Mouse (Mus musculus) hindbrain, embryonic 11.5 days (tissue): ENCODE measurements at regions not wholly inside any gene's neighbourhood (a gene's known extent, or its start where the extent isn't known, plus 50 kb on each side); places are given as distances from the start of the nearest gene placed in this dataset.

Source experiments
- ATAC-seq: fragments of 200-750 bp; cut with Nextera tagmentation; 2 replicates; pipeline ENCODE4 v1.8.0; 2017; ENCODE audit warnings: mild to moderate bottlenecking, moderate TSS enrichment, moderate library complexity; ENCODE audit not compliant: low FRiP score
- DNase-seq: peaks from one replicate; pipeline ENCODE4 v3.0.0-alpha.2; 2015; ENCODE audit warnings: low spot score
- H3K27ac ChIP-seq: fragments of 300-500 bp; sonication (generic); 2 replicates; pipeline ENCODE4 v1.5.1; 2014; ENCODE audit warnings: mild to moderate bottlenecking, low read depth, low read length
- H3K27me3 ChIP-seq: fragments of 300-500 bp; sonication (generic); 2 replicates; pipeline ENCODE4 v1.6.1; 2014; ENCODE audit warnings: mild to moderate bottlenecking, low read length, moderate library complexity, mixed read lengths; ENCODE audit not compliant: control insufficient read depth, insufficient read depth
- H3K36me3 ChIP-seq: fragments of 300-500 bp; sonication (generic); 2 replicates; pipeline ENCODE4 v1.6.1; 2014; ENCODE audit warnings: mild to moderate bottlenecking, low read length, moderate library complexity, mixed read lengths; ENCODE audit not compliant: control insufficient read depth, insufficient read depth
- H3K4me1 ChIP-seq: fragments of 300-500 bp; sonication (generic); replicated peaks from 2 replicates; pipeline ENCODE4 v1.6.1; 2014; ENCODE audit warnings: low read length, mixed read lengths; ENCODE audit not compliant: control insufficient read depth, insufficient read depth
- H3K4me2 ChIP-seq: fragments of 300-500 bp; sonication (generic); replicated peaks from 2 replicates; pipeline ENCODE4 v1.6.1; 2014; ENCODE audit warnings: mild to moderate bottlenecking, low read depth, low read length
- H3K4me3 ChIP-seq: fragments of 300-500 bp; sonication (generic); 2 replicates; pipeline ENCODE4 v1.5.1; 2014; ENCODE audit warnings: low read depth, low read length
- H3K9ac ChIP-seq: fragments of 300-500 bp; sonication (generic); 2 replicates; pipeline ENCODE4 v1.6.1; 2014; ENCODE audit warnings: low read depth, low read length
- H3K9me3 ChIP-seq: fragments of 300-500 bp; sonication (generic); 2 replicates; pipeline ENCODE4 v1.6.1; 2016; ENCODE audit warnings: low read length; ENCODE audit not compliant: control insufficient read depth
- WGBS: fragments of 180-500 bp; shearing (Covaris S2); extraction: QIAGEN DNeasy Blood & Tissue Kit; methylation state at CpG from one replicate; pipeline ENCODE4 v1.1.7; 2014; 5-methylcytosine and 5-hydroxymethylcytosine counted together

GRCm38 (mm10) chr8:10898562-10899527, 109.4 kb downstream of the Irs2 start:
- H3K9me3 ChIP-seq: no peaks in the 10 kb centered on the region
- H3K4me2 ChIP-seq: peak overlapping the region; percentile 35; the same call in 1 of the 2 replicates
- WGBS: 10% methylated on average over 16 of the region's 16 CpGs
- H3K36me3 ChIP-seq: no peaks in the 10 kb centered on the region
- ATAC-seq: peak; percentile 65; the same call in 1 of the 2 replicates
- peaks cover 8% of the 10 kb centered on the region; the same call in 1 of the 2 replicates for H3K4me1 ChIP-seq
- H3K27me3 ChIP-seq: no peaks in the 10 kb centered on the region
- no peak overlapping the region for H3K4me3 ChIP-seq
- H3K9ac ChIP-seq: no peak overlapping the region; the same call in 1 of the 2 replicates
- peak overlapping the region; percentile 44 for H3K27ac ChIP-seq
- peak; percentile 41 for DNase-seq

DNA sequence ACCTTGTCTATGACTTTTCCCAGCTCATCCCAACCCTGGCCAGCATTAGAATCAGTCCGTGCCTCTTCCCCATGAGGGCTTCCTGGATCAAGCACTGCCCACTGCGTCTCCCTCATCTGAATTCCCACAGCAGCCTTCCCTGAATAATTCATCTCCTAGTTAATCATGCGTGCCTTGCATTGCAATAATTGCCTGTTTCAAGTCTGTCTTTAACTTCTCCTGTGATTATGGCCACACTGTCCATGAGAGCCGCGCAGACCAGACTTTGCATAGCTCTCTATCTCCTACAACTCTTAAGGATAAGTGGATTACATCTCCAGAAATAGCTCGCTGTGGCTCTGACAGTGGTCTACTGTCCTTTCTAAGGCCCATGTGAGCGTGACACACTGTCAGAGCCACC, 110.7 kb downstream of the Irs2 start:
- H3K9ac ChIP-seq: no peak overlapping the region
- ATAC-seq (peak; percentile 23; the same call in 1 of the 2 replicates), DNase-seq (peak; percentile 33)
- no peaks in the 10 kb centered on the region for H3K27me3 ChIP-seq
- no peak overlapping the region for H3K4me3 ChIP-seq
- H3K9me3 ChIP-seq: no peaks in the 10 kb centered on the region
- H3K4me2 ChIP-seq: no peak overlapping the region
- H3K36me3 ChIP-seq: no peaks in the 10 kb centered on the region
- H3K27ac ChIP-seq: peak overlapping the region; percentile 18
- peaks cover 8% of the 10 kb centered on the region; the same call in 1 of the 2 replicates for H3K4me1 ChIP-seq
- 56% methylated on average over 7 of the region's 7 CpGs for WGBS

GRCm38 (mm10) chr8:10895178-10895577, 113.1 kb downstream of the Irs2 start:
- DNase-seq (no peak), ATAC-seq (no peak)
- H3K4me1 ChIP-seq: peaks cover 8% of the 10 kb centered on the region; the same call in 1 of the 2 replicates
- H3K9ac ChIP-seq: no peak overlapping the region
- no peaks in the 10 kb centered on the region for H3K9me3 ChIP-seq
- WGBS: 70% methylated on average over 2 of the region's 2 CpGs
- no peaks in the 10 kb centered on the region for H3K27me3 ChIP-seq
- no peaks in the 10 kb centered on the region for H3K36me3 ChIP-seq
- H3K4me3 ChIP-seq: no peak overlapping the region
- H3K4me2 ChIP-seq: no peak overlapping the region
- H3K27ac ChIP-seq: no peak overlapping the region

- Histone ChIP-seq H3K4me3 (no peak overlapping the region), H3K4me2 (no peak overlapping the region), H3K9ac (no peak overlapping the region), H3K27me3 (no peaks in the 10 kb centered on the region), H3K27ac (no peak overlapping the region), H3K9me3 (no peaks in the 10 kb centered on the region), H3K4me1 (peaks cover 8% of the 10 kb centered on the region; the same call in 1 of the 2 replicates), H3K36me3 (no peaks in the 10 kb centered on the region)
- DNase-seq: no peak
- 79% methylated on average over 5 of the region's 5 CpGs for WGBS
- ATAC-seq: no peak
Measured at GRCm38 (mm10) chr8:10894306-10894705, 114.0 kb downstream of the Irs2 start.

DNA sequence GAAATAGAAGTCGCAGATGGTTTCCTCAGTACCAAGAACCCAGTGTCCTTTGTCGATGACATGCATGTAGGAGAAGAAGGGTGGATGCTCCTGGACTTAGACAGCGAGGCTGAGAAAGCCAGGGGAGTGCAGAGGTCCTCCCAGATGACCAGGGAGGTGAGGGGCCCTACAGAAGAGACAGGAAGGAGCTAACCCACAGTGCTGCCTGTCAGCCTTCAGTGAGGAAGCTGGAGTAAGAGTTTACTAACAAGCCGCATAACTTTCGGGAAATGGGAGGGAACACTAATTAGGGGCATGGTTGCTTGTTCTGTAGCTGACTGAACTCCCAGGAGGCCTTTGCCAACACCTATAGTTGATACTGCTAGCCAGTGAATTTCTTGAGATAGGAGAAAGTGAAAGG, 114.5 kb downstream of the Irs2 start:
- no peak overlapping the region for H3K9ac ChIP-seq
- H3K27me3 ChIP-seq: no peaks in the 10 kb centered on the region
- WGBS: 81% methylated on average over 5 of the region's 5 CpGs
- H3K4me2 ChIP-seq: no peak overlapping the region
- H3K4me1 ChIP-seq: peaks cover 3% of the 10 kb centered on the region; the same call in 1 of the 2 replicates
- no peak overlapping the region for H3K4me3 ChIP-seq
- DNase-seq (no peak), ATAC-seq (no peak)
- H3K36me3 ChIP-seq: no peaks in the 10 kb centered on the region
- no peaks in the 10 kb centered on the region for H3K9me3 ChIP-seq
- no peak overlapping the region for H3K27ac ChIP-seq

GRCm38 (mm10) chr8:10891906-10892305, 116.4 kb downstream of the Irs2 start:
- Histone ChIP-seq H3K4me2 (no peak overlapping the region), H3K4me3 (no peak overlapping the region), H3K27ac (no peak overlapping the region), H3K9me3 (no peaks in the 10 kb centered on the region), H3K36me3 (no peaks in the 10 kb centered on the region), H3K4me1 (no peaks in the 10 kb centered on the region), H3K27me3 (no peaks in the 10 kb centered on the region), H3K9ac (no peak overlapping the region)
- no peak for DNase-seq
- ATAC-seq: no peak
- 89% methylated on average over 2 of the region's 2 CpGs for WGBS

DNA sequence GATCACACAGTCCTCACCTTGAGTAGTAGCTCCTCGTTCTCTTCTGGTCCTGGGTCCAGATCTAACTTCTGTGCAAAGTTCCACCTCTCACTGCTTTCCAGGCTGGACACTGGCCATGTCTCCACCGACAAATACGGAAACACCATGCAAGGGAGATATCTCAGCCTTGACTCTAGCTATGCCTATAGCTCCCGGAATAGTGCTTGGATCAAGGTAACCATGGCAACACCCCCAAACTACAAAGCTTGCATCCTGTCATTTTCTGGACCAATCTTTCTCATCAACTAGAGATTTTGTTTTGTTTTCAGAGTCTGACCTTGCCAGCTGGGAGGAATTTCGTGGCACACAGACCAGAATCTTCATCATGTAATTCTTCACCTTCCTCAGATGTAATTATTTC, 116.8 kb downstream of the Irs2 start:
- DNase-seq (no peak), ATAC-seq (no peak)
- H3K4me3 ChIP-seq: no peak overlapping the region
- WGBS: 85% methylated on average over 5 of the region's 5 CpGs
- H3K9ac ChIP-seq: no peak overlapping the region
- no peak overlapping the region for H3K4me2 ChIP-seq
- H3K36me3 ChIP-seq: no peaks in the 10 kb centered on the region
- no peak overlapping the region for H3K27ac ChIP-seq
- H3K4me1 ChIP-seq: no peaks in the 10 kb centered on the region
- H3K27me3 ChIP-seq: no peaks in the 10 kb centered on the region
- no peaks in the 10 kb centered on the region for H3K9me3 ChIP-seq

- no peaks in the 10 kb centered on the region for H3K4me1 ChIP-seq
- H3K4me2 ChIP-seq: no peak overlapping the region
- ATAC-seq (no peak), DNase-seq (no peak)
- no peaks in the 10 kb centered on the region for H3K9me3 ChIP-seq
- H3K27me3 ChIP-seq: no peaks in the 10 kb centered on the region
- H3K27ac ChIP-seq: no peak overlapping the region
- H3K9ac ChIP-seq: no peak overlapping the region
- WGBS: 96% methylated on average over 3 of the region's 3 CpGs
- no peaks in the 10 kb centered on the region for H3K36me3 ChIP-seq
- H3K4me3 ChIP-seq: no peak overlapping the region
Measured at GRCm38 (mm10) chr8:10885452-10885851, 122.8 kb downstream of the Irs2 start.

GRCm38 (mm10) chr8:10883418-10883817, 124.8 kb downstream of the Irs2 start:
- Histone ChIP-seq H3K27me3 (no peaks in the 10 kb centered on the region), H3K36me3 (no peaks in the 10 kb centered on the region), H3K9me3 (no peaks in the 10 kb centered on the region), H3K9ac (no peak overlapping the region), H3K4me2 (no peak overlapping the region), H3K27ac (no peak overlapping the region), H3K4me1 (no peaks in the 10 kb centered on the region), H3K4me3 (no peak overlapping the region)
- WGBS: 67% methylated on average over 7 of the region's 7 CpGs
- ATAC-seq: no peak
- DNase-seq: no peak
